Mouse (Mus musculus) ZHBTc4 (cell line): ENCODE measurements around the gene Tmed1.
A peak's percentile ranks its signal among the peaks of the same experiment; 100 is the strongest.
"Not testable (repeated sequence)": the region's sequence is repeated elsewhere in the genome, so short reads cannot be mapped to it uniquely, and the experiment has no call there.

Experiments used
- DNase-seq: peaks from one replicate; pipeline ENCODE4 v3.0.0-alpha.2; 2011; ENCODE audit warnings: low read depth, low spot score

Tmed1 gene

DNA sequence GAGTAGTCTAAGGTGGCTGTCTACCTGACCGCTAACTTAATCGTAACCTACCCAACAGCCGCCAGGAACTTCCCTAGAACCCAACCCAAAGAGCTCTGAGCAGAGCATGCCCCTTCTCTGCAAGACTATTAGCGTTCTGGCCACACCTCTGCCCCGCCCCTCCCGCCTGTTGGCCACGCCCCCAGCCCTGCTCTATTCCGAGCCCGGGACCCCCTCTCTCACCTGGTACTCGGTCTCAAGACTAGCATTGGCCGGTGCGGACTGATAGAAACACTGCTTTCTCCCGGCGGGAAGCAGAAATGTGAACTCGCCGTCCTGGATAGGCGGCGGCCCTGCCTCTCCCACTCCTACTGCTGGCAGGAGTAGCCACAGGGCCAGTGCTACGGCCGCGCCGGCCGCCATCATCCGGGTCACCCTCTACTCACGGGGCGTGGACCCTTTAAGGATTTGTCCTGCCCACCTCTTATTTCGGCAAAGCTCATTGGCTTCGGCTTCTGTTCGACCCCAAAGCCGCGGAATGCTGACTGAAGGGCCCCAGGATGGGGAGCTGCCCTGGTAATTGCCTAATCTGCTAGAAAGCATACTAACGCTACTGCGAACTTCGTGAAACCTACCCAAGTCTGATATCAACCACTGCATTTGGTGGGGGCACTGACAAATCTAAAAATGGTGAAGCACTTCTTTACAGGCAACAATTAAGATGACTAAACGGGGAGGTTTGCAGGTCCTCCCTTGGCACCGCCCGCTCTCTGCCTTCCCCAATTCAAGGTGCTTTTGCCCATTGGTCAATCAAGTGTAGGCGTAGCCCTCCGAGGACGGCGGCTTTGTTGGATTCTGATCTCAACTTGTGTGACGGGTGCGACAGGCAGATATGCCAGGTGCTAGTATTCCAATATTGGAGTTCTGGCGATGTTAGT, at the start of gene Tmed1:
Tmed1 (minus strand) TSS at position 481 of the 917 bp plus-strand sequence.
- peak; percentile 97 for DNase-seq

DNA sequence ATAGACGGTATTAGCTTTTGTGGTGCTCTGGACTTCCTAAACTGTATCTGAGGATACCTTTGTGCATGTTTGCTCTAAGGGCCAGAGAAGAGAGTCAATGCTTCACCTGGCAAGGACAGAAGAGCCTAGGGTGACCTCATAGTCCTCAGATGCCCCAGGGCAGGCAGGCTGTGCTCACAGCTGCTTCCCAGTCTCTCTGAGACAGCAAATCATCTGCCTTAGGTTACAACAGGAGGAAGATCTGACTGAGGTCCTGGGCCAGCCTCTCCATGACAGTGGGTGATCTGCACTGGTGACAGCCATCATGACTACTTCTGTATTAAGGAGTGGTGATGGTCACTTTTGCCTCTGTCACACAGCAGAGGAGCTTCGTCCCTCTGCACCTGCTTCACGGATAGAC, 49.1 kb upstream of the Tmed1 start:
- no peak for DNase-seq

- DNase-seq: peak; percentile 35
Observed at GRCm38 (mm10) chr9:21558366-21558765, 48.3 kb upstream of the Tmed1 start.

DNA sequence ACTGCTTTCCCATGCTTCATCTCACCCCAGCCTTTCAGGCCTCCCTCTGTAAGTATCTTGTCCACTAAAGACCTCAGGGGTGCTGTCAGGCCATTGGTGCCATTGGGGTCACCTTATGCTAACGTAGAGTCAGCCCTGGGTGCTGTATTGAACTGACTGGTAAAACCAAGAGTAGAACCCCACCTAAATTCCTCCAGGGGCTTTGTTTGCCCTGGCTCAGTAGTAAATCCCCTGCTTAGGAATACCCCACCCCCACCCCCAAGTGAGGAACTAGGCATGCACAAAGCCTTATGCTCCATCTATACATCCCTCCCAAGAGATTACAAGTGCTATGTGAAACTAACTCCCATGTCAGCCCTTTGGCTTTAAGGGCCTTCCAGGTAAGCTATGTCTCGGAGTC, 47.5 kb upstream of the Tmed1 start:
- DNase-seq: peak; percentile 72

DNA sequence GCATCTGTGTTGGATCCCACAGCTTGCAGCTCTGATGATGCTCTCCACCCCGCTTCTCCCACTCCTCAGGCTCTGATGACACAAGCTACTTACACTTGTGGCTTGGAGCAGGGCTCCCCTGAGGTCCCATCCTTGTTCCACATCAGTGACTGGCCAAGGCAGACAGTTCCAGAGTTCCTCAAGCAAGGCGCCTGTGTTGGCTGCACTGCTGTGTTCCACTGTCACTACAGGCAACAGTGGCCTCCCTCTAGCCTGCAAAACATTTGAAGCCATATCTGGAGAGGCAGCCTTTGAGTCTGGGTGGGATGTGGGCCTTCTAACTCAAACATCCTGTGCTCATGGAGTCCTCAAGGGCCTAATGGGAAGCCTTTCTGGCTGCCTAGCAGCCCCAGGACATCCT, 46.9 kb upstream of the Tmed1 start:
- DNase-seq: no peak

DNA sequence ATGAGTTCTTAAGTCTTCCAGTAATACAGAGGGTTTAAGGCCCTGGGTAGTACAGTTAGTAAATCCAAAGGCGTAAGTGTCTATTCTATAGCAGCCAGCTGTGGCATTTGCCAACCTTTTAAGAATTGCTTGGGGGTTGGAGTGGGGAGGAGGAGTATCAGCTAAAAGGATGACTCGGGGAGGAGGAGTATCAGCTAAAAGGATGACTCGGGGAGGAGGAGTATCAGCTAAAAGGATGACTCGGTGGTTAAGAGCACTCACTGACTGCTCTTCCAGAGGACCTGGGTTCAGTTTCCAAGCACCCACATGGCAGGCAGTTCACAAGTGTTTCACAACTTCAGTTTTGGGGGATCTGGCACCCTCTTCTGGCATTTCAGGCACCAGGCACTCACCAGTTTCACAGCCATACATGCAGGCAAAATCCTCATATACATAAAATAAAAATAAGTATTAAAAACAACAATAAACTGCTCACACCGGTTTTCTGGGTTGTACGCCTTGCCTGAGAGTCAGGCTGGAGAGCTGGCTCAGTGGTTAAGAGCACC, 45.2 kb upstream of the Tmed1 start:
- no peak for DNase-seq

DNA sequence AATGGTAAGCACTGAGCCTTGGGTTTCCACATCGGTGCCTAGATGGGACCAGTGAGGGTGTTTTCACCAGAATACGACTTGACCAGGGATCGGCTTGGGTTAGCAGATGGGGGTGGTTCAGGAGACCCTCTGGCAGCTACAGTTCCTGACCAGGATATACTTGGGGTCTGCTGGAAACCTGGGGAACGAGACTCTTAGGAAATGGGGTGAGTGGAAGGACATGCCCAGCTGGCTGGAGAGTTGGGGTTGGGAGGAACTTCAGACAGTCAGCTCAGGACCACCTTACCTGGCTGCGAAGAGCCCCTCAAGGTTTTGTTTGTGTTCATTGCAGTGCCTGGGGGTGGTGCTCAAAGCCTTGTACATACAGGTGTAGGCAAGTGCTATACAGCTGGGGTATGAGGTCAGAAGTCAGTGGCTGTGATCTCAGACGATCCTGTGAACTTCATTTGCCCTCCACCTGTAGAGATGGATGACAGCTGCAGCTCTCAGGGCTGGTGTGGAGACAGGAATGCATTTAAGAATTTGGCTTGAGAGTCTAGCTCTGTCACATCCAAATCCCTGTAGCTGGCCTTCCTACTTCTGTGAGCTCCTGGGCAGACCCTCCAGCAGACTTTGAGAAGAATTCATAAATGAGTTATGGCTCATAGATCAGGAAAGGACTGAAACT, 43.7 kb upstream of the Tmed1 start:
- no peak for DNase-seq

- DNase-seq: no peak
Observed at GRCm38 (mm10) chr9:21551049-21551448, 41.0 kb upstream of the Tmed1 start.

GRCm38 (mm10) chr9:21547075-21547941, 37.3 kb upstream of the Tmed1 start:
- peak; percentile 79 for DNase-seq

DNA sequence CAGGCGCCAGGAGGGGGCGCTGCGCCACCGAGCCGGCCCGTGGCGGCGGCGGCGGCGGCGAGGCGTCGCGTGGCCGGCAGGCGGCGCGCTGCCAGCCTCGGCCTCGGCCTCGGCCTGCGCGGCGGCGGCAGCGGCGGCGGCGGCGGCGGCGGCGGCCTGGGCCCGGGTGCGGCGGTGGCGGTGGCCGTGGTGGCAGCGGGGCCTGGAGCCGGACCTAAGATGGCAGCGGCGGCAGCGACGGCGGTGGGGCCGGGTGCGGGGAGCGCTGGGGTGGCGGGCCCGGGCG, 36.7 kb upstream of the Tmed1 start, which contains the start of gene Carm1:
Carm1 (plus strand) TSS at position 106 of the 286 bp plus-strand sequence.
- no peak for DNase-seq

- peak; percentile 99 for DNase-seq
Observed at GRCm38 (mm10) chr9:21545916-21546788, 36.1 kb upstream of the Tmed1 start.

- DNase-seq: peak; percentile 96
Observed at GRCm38 (mm10) chr9:21545351-21545915, 35.4 kb upstream of the Tmed1 start.

DNA sequence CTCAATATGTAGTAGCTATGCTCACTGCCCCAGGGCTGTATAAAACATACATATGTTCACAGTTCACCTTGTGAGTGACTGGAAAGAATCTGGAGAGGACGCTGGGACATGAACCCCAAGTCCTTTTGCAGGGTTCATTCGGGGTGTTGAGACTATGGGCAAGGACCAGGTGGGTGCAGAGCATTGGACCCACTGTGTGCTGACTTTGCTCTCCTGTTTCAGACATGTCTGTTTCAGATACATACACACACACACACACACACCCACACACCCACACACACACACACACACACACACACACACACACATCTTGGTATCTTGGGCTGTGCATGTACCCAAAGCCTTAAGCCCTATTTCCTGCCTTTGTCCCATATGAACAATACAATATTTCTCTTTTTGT, 31.9 kb upstream of the Tmed1 start:
- DNase-seq: not testable (repeated sequence)

DNA sequence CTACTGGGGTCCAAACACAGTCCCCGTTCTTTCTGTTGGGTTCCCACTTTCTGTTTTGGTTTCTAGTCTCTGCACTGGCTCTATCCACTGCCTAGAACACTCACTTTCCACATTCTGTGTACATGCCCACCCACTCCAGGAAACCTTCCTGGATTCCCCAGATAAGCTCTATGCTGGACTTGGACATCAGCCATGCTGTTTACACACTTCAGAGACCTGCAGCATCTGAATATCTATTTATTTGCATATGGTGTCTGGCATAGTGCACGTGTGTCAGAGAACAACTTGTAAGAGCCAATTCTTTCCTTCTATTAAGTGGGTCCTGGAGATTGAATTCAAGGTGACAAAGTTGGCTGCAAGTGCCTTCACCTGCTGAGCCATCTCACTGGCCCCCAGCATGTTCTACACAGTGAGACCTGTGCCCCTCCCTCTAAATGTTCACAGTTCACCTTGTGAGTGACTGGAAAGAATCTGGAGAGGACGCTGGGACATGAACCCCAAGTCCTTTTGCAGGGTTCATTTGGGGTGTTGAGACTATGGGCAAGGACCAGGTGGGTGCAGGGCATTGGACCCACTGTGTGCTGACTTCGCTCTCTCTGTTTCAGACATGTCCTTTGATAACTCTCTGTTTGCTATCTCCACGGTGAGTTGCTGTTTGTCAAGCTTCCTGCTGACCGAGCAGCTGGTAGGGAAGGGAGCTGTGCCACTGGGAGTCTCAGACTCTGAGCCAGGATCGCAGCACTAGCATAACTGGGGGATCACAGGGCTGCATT, 30.1 kb upstream of the Tmed1 start:
- DNase-seq: no peak

GRCm38 (mm10) chr9:21537009-21537408, 27.0 kb upstream of the Tmed1 start:
- no peak for DNase-seq

DNA sequence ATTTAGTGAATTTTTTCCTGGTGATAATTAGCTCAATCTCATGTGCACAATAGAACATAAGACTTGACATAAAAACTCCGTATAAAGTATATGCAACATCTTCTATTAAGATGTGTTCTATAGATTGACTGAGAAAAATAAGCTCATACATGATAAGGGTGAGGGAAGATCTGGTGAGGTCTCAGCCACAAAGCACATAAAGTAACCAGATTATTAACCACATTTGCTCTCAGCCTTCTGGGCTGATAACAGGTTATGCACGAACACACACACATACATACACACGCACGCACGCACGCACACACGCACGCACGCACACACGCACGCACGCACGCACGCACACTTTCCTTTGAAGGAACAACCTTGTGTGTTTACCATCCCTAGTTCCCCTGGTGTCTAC, 26.4 kb upstream of the Tmed1 start:
- DNase-seq: no peak

DNA sequence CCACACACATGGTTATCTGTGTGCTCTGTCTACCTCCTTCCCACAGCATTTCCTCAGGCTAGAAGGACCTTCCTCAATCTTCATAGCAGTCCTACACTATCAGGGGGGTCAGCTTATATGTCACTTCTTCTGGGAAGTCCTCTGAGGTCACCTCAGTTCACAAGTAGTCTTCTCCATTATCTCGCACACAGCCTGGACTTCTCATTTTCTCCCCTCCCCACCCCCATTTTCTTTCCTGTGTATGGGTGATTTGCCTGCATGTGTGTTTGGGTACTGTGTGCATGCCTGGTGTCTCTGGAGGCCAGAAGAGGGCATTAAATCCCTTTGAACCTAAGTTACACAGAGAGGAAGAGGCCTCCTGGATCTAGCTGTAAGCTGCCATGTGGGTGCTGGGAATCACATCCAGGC, 17.9 kb upstream of the Tmed1 start:
- DNase-seq: no peak

- no peak for DNase-seq
Observed at GRCm38 (mm10) chr9:21527100-21527801, 17.2 kb upstream of the Tmed1 start.

DNA sequence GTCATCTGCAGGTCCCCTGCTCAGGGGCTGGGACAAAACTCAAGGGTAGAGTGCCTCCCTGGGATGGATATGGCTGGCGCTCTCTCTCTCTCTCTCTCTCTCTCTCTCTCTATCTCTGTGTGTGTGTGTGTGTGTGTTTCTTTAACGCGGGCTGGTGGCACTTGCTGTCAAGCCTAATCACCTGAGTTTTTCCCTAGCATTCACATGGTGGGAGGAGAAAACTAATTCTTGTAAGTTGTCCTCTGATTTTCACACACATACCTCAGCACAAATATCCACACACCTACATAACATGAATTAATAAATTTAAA, 16.5 kb upstream of the Tmed1 start:
- DNase-seq: no peak
